Mouse (Mus musculus): ENCODE data around the gene Nfe2l2.

- TF ChIP-seq CTCF (IDR thresholded peaks at IDR 0.05; ENCODE audit: extremely low read depth, insufficient read depth, low read length) (no peak), POLR2A (IDR thresholded peaks at IDR 0.05; ENCODE audit: extremely low read depth, insufficient read depth, low read length) (no peak)
These were observed 16.0 kb upstream of the Nfe2l2 start for GRCm38 (mm10) chr2:75720236-75721027.
